Mouse (Mus musculus) megakaryocyte, embryonic 14.5 days (primary cell): ENCODE results near the gene Endou.

Experiments used
- FLI1 ChIP-seq: IDR thresholded peaks from 2 replicates; pipeline ENCODE4 v1.6.1; 2012; ENCODE audit warnings: low read length, inconsistent platforms, mixed read lengths
- GATA1 ChIP-seq: IDR thresholded peaks from 3 replicates; pipeline ENCODE4 v1.6.1; 2012; ENCODE audit warnings: mixed read lengths, low read length, inconsistent platforms, borderline replicate concordance

GRCm38 (mm10) chr15:97743210-97743609, 12.1 kb upstream of the Endou start:
- TF ChIP-seq GATA1 (no peak), FLI1 (no peak)
